Mouse (Mus musculus) cerebellum, adult 2 months (tissue): ENCODE data around the gene Fmo4. TPM values are rescaled to one million over a fixed set of nuclear protein-coding genes. Genes with fewer than 3 reads are reported as not detected.

Source experiments
- DNase-seq, 2 experiments: peaks; one replicate each; pipeline ENCODE4 v3.0.0; 2021
- H3K27ac ChIP-seq: fragments of 200-500 bp; 2 replicates; pipeline ENCODE4 v1.5.1; 2012; ENCODE audit warnings: low read length, control low read depth, inconsistent platforms; ENCODE audit not compliant: insufficient read depth
- H3K27me3 ChIP-seq: fragments of 200-500 bp; 2 replicates; pipeline ENCODE4 v1.6.1; 2012; ENCODE audit warnings: inconsistent platforms, mild to moderate bottlenecking, low read length, moderate library complexity; ENCODE audit not compliant: control insufficient read depth, insufficient read depth
- H3K4me1 ChIP-seq: fragments of 200-500 bp; 2 replicates; pipeline ENCODE4 v1.6.1; 2011; ENCODE audit warnings: low read length; ENCODE audit not compliant: control insufficient read depth, insufficient read depth
- H3K4me3 ChIP-seq: fragments of 200-500 bp; replicated peaks from 2 replicates; pipeline ENCODE3; 2011; ENCODE audit warnings: mild to moderate bottlenecking, low read depth, low read length, control low read depth; ENCODE audit not compliant: insufficient read depth
- CTCF ChIP-seq: fragments of 200-500 bp; IDR thresholded peaks from 2 replicates; pipeline ENCODE4 v1.5.1; 2011; ENCODE audit warnings: low read depth, mild to moderate bottlenecking, control low read depth, low read length, moderate library complexity, borderline replicate concordance; ENCODE audit not compliant: insufficient read depth
- POLR2A ChIP-seq: fragments of 200-500 bp; IDR thresholded peaks from 2 replicates; pipeline ENCODE4 v1.6.1; 2011; ENCODE audit warnings: low read length, control low read depth, borderline replicate concordance; ENCODE audit not compliant: insufficient read depth
- WGBS: fragments of 180-500 bp; shearing (Covaris S2); methylation state at CpG from one replicate; pipeline ENCODE4 v1.1.7; 2018; 5-methylcytosine and 5-hydroxymethylcytosine counted together
- polyA plus RNA-seq: library from polyadenylated mRNA; depleted of rRNA; stranded (reverse); fragments of >200 nt; gene quantifications from 2 replicates; pipeline ENCODE4 v1.2.3, GENCODE M21; 2012

The Fmo4 gene
- polyA plus RNA-seq, 1 experiment: 0.07 TPM

- no peak for DNase-seq
- TF ChIP-seq CTCF (no peak), POLR2A (no peak)
- 65% methylated on average over 4 of the region's 4 CpGs for WGBS
Observed at GRCm38 (mm10) chr1:162814932-162815331, 1.2 kb upstream of the Fmo4 start.

DNA sequence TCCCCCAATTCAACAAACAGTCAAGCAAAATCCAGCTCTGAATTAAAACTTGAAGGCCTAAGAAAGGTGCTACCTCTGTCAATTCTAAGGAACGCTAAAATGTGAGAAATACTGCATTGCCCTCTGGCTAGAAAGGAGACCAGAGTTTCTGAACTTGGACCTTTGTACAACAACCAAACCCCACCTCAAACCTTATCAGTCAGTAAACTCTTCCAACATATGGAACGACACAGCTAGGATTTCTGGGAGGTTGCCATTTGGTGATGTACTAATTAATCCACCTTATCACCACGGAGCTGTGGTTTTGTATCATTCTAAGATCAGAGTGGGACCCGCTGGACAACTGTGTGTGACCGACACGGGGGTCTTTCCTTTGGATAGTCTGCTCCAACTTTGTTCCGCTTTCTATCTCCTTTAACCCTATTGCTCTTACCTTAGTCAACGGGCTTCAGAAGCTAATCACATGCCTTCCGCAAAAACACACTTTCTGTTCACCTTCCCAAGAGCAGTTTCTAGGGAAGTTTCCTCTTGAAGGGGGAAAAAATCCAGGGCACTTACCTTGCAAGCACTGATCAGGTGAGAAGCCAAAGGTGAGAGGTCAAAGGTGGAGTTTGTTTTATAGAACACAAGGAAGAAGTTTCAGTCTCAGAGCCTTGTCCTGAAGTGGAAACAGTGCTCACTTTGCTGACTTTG, 483 bp downstream of the Fmo4 start:
- Histone ChIP-seq H3K4me1 (no peaks in the 10 kb centered on the region), H3K27me3 (no peaks in the 10 kb centered on the region), H3K27ac (no peak overlapping the region), H3K4me3 (no peak overlapping the region)
- 84% methylated on average over 9 of the region's 9 CpGs for WGBS
- no peak for TF ChIP-seq POLR2A
- no peak for TF ChIP-seq CTCF
- no peak for DNase-seq

More at GRCm38 (mm10) chr1:162814932-162815331, 1.2 kb upstream of the Fmo4 start:
- H3K4me3 ChIP-seq: no peak overlapping the region
- H3K27me3 ChIP-seq: no peaks in the 10 kb centered on the region
- H3K27ac ChIP-seq: no peak overlapping the region
- no peaks in the 10 kb centered on the region for H3K4me1 ChIP-seq

DNA sequence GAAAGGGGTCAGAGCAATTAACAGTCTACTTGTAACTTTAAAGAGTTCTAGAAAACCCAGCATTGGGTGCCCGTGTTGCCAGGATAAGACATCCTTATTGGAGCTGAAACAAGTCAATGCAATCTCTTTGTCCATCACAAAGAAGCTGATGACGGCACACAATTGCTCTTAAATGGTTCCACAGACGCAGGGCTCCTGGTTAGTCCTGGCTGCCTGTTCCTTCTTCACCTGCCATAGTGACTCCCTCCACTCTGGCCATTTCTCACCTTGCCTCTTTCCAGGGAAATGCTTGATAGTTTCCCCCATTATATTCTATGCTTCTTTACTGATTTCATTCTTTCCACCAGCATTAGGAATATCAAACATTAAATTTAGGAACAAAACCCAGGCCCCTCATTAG, 5.2 kb downstream of the Fmo4 start:
- H3K27ac ChIP-seq: no peak overlapping the region
- no peak for DNase-seq
- no peak overlapping the region for H3K4me3 ChIP-seq
- TF ChIP-seq CTCF: no peak
- no peak for TF ChIP-seq POLR2A
- H3K27me3 ChIP-seq: no peaks in the 10 kb centered on the region
- no peaks in the 10 kb centered on the region for H3K4me1 ChIP-seq
- 87% methylated on average over 3 of the region's 3 CpGs for WGBS

DNA sequence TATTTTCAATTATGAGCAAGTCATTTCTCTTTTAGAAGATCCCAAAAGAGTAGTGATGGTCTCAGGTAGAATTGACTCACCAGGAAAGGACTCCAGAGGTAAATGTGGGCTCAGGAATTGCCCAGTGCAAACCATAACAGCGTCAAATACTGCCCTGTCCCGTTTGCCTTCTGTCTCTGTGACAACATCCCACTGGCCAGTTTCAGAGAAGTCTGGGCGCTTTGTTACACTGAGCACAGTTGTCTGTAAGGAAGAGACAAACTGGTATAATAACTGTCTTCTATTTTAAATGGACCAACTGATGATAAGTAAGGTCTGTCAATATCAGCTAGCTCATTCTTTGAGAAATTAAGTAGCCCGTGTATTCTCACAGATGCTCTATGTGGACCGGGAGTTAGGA, 6.3 kb downstream of the Fmo4 start:
- no peaks in the 10 kb centered on the region for H3K4me1 ChIP-seq
- no peak for DNase-seq
- H3K27me3 ChIP-seq: no peaks in the 10 kb centered on the region
- TF ChIP-seq CTCF: no peak
- no peak for TF ChIP-seq POLR2A
- 84% methylated on average over 5 of the region's 5 CpGs for WGBS
- H3K4me3 ChIP-seq: no peak overlapping the region
- no peak overlapping the region for H3K27ac ChIP-seq

DNA sequence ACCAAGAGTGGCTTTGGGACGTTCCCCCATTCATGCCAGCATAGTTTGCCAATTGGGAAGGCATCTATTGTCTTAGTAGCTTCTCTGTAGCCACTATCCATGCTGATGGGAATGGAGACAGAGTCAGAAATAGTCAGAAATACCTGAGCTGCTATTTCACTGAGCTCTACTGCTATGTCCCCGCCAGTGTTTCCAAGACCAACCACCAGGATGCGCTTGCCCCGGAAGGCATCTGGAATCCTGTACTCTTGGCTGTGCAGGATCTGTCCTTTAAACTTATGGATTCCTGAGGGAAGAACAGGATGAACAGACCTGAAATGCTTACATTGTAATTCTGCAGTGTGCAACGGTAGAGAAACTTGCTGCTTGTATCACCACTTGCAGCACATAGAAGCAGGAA, 8.8 kb downstream of the Fmo4 start:
- no peaks in the 10 kb centered on the region for H3K27me3 ChIP-seq
- no peak overlapping the region for H3K27ac ChIP-seq
- H3K4me1 ChIP-seq: no peaks in the 10 kb centered on the region
- DNase-seq: no peak
- no peak for TF ChIP-seq POLR2A
- WGBS: 55% methylated on average over 5 of the region's 5 CpGs
- H3K4me3 ChIP-seq: no peak overlapping the region

- Histone ChIP-seq H3K4me1 (no peaks in the 10 kb centered on the region), H3K27ac (no peak overlapping the region), H3K27me3 (no peaks in the 10 kb centered on the region), H3K4me3 (no peak overlapping the region)
- TF ChIP-seq POLR2A (no peak), CTCF (no peak)
- DNase-seq: no peak
Observed at GRCm38 (mm10) chr1:162796441-162796840, 17.3 kb downstream of the Fmo4 start.

DNA sequence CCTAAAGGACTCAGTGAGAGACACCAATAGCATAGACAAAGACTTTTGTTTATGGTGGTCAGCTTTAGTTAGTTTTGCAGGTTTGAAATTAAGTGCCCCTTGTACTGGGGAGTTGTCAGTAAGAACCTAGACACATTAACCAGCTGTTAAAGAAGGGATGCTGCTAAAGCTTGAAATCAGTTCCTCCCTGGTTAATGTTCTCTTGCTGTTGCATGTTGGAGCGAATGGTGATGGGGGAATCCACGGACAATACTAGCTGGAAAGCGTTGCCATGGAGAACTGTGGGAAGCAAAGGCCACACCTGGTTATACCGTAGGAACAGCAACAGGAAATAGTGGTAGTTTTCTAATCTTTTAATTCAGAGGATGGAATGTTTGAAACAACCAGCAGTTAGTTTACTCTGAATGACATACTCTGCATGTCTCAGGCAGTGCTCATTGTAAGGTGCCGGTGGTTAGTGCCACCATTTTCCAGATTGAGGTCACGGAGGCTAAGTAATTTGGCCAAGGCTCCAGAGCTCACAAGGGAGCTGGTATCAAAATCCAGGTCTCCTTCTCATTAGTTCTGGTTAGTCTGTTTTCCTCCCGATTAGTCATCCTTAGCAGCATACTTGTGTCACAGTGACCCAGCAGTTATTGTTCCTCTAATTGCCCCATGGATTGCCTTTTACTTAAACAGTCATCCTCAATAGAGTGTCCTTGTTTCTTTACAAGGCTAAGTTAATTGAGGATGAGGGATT, 21.3 kb downstream of the Fmo4 start:
- 39% methylated on average over 7 of the region's 7 CpGs for WGBS
- no peak for TF ChIP-seq POLR2A
- TF ChIP-seq CTCF: no peak

DNA sequence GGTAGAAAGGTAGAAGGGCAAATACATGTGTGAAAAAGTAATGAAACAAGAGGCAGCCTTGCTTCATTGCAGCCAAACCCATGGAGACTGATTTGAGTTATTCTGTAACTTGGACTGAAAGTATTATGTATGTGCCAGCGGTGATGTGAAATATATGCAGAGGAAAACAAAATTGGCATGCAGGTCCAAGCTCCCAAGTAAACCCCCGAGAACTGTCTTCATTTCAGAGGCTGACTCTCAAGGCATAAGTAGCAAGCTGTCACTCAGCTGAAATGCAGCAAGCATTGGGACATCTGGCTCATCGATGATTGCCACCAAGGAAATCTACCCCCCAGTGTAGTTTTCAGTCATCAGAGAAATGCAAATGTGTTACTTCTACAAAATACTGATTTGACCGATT, 28.6 kb downstream of the Fmo4 start:
- WGBS: 44% methylated on average over 4 of the region's 4 CpGs
- H3K4me1 ChIP-seq: no peaks in the 10 kb centered on the region
- H3K4me3 ChIP-seq: no peak overlapping the region
- H3K27me3 ChIP-seq: no peaks in the 10 kb centered on the region
- no peak for TF ChIP-seq POLR2A
- TF ChIP-seq CTCF: no peak
- DNase-seq: no peak
- H3K27ac ChIP-seq: no peak overlapping the region

More for the DNA sequence above, 21.3 kb downstream of the Fmo4 start:
- Histone ChIP-seq H3K4me3 (no peak overlapping the region), H3K27me3 (no peaks in the 10 kb centered on the region), H3K4me1 (no peaks in the 10 kb centered on the region), H3K27ac (no peak overlapping the region)
- DNase-seq: no peak
